In the genomic region with DNA sequence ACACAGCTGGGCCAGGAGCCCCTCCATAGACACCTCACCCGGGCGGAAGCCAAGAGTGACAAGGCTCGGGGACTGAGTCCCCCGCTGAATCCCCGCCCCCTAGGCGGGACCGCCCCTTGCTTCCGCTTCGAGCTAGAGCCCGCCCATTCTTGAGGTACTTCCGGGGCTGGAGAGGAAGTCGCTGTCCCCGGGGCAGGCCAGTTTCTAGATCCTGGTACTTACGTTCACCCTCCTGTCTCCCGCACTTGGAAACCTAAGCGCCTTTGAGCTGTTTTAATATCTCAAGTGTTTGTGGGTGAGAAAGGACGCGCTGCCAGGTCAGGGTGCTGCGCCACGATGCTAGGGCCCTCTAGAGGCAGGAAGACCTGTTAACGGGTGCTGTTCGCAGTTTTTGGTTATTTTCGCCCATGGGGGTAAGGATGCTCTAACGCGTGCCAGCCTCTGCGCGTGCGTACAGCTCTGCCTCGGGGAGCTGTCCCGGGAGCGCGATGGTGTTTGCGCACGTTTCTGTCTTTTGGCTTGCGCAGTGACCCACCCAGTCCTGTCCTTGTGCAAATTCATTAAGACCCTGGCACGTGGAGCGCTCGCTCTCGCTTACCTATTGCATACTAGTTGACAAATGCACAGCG, we compare ENCODE assay signal across 8 mouse cellular contexts. TPM values are rescaled to one million over a fixed set of nuclear protein-coding genes. Genes with fewer than 3 reads are reported as not detected.
DNase-seq lines count a peak whose midpoint lies in the region; ATAC-seq and TF ChIP-seq lines count a peak whose summit lies in the region.

Gene Abcc10 (minus strand): TSS at position 447 of the 629 bp plus-strand sequence.

- peak within 1 kb of the TSS; percentile 81 for H3K27ac ChIP-seq in ES-Bruce4 (ENCODE audit: insufficient read depth, low read length)
- H3K27ac ChIP-seq in forebrain, embryonic 13.5 days = peak within 1 kb of the TSS; percentile 97
- H3K27ac ChIP-seq in liver, postnatal 0 days (ENCODE audit: low read depth) = peak within 1 kb of the TSS; percentile 81
- peak within 1 kb of the TSS; percentile 82 for H3K27ac ChIP-seq in neural tube, embryonic 14.5 days (ENCODE audit: low read depth, low read length)

- peak; percentile 97 to 98 for DNase-seq in heart, postnatal 10 days
- peak; percentile 97 for DNase-seq in large intestine, adult 2 months (ENCODE audit: low read depth, low spot score)
- DNase-seq in liver, postnatal 0 days = peak; percentile 98
- peak; percentile 96 for DNase-seq in testis, postnatal 10 days (ENCODE audit: low spot score)

- H3K9me3 ChIP-seq in ES-Bruce4 (replicated peaks; ENCODE audit: control insufficient read depth, insufficient read depth, low read length, poor library complexity, severe bottlenecking) = no peaks in the 10 kb centered on the region
- H3K9me3 ChIP-seq in forebrain, embryonic 13.5 days (replicated peaks) = no peaks in the 10 kb centered on the region
- no peaks in the 10 kb centered on the region for H3K9me3 ChIP-seq in liver, postnatal 0 days (ENCODE audit: low read length)
- no peaks in the 10 kb centered on the region for H3K9me3 ChIP-seq in neural tube, embryonic 14.5 days (ENCODE audit: control insufficient read depth, low read length)

- peak; percentile 99 for ATAC-seq in cerebellum, adult (ENCODE audit: insufficient number of reproducible peaks, low FRiP score, low TSS enrichment)
- ATAC-seq in forebrain, embryonic 13.5 days = peak; percentile 99
- ATAC-seq in liver, postnatal 0 days = peak; percentile 99
- peak; percentile 99 for ATAC-seq in neural tube, embryonic 14.5 days (ENCODE audit: low read depth)

- TF ChIP-seq EP300 in ES-Bruce4 (IDR thresholded peaks at IDR 0.05; ENCODE audit: insufficient read depth, low read depth, low read length) = 0 out of 2 replicates have a peak, but pooled peaks have one; percentile 6
- peak; percentile 45; the same call in 1 of the 2 replicates for TF ChIP-seq EP300 in liver, postnatal 0 days (IDR thresholded peaks at IDR 0.05; ENCODE audit: low read depth)

- intact Hi-C loops in heart, postnatal 10 days (cut with DNase I) = loop anchor here (2.0 kb wide), 1 partner anchor 55 kb away; the partner anchor contains the start of gene Zfp318

- H3K4me2 ChIP-seq in forebrain, embryonic 13.5 days = peak within 1 kb of the TSS; percentile 85
- peak within 1 kb of the TSS; percentile 98 for H3K4me2 ChIP-seq in liver, postnatal 0 days (ENCODE audit: low read depth, low read length)
- peak within 1 kb of the TSS; percentile 56 for H3K4me2 ChIP-seq in neural tube, embryonic 14.5 days (ENCODE audit: low read depth, low read length)

- peak; percentile 82 for TF ChIP-seq POLR2A in ES-Bruce4 (IDR thresholded peaks at IDR 0.05; ENCODE audit: insufficient read depth, low read length)

- no peaks in the 10 kb centered on the region for H3K27me3 ChIP-seq in ES-Bruce4 (ENCODE audit: control insufficient read depth, insufficient read depth, low read length, poor library complexity, severe bottlenecking)
- H3K27me3 ChIP-seq in forebrain, embryonic 13.5 days = peaks cover 2% of the 10 kb centered on the region; the same call in 1 of the 2 replicates
- H3K27me3 ChIP-seq in liver, postnatal 0 days (ENCODE audit: insufficient read depth, low read length) = no peaks in the 10 kb centered on the region
- H3K27me3 ChIP-seq in neural tube, embryonic 14.5 days (ENCODE audit: control insufficient read depth, insufficient read depth, low read length) = no peaks in the 10 kb centered on the region

- under 1% methylated on average over 36 of the region's 40 CpGs for WGBS in forebrain, embryonic 13.5 days
- WGBS in large intestine, adult 2 months = under 1% methylated on average over 40 of the region's 40 CpGs
- under 1% methylated on average over 40 of the region's 40 CpGs for WGBS in liver, postnatal 0 days (ENCODE audit: insufficient replicate concordance)
- WGBS in neural tube, embryonic 14.5 days = under 1% methylated on average over 40 of the region's 40 CpGs

- peak within 1 kb of the TSS; percentile 54 for H3K9ac ChIP-seq in ES-Bruce4 (ENCODE audit: low read depth, poor library complexity, severe bottlenecking)
- peak within 1 kb of the TSS; percentile 86 for H3K9ac ChIP-seq in forebrain, embryonic 13.5 days
- H3K9ac ChIP-seq in liver, postnatal 0 days (replicated peaks) = peak within 1 kb of the TSS; percentile 79
- peak within 1 kb of the TSS; percentile 68 for H3K9ac ChIP-seq in neural tube, embryonic 14.5 days (replicated peaks; ENCODE audit: low read depth, low read length)

- no peaks in the 10 kb centered on the region for H3K4me1 ChIP-seq in ES-Bruce4 (ENCODE audit: control insufficient read depth, insufficient read depth, low read length)
- peaks cover 10% of the 10 kb centered on the region for H3K4me1 ChIP-seq in forebrain, embryonic 13.5 days
- peaks cover 23% of the 10 kb centered on the region for H3K4me1 ChIP-seq in liver, postnatal 0 days (ENCODE audit: insufficient read depth)
- peaks cover 9% of the 10 kb centered on the region; the same call in 1 of the 2 replicates for H3K4me1 ChIP-seq in neural tube, embryonic 14.5 days (ENCODE audit: control insufficient read depth, insufficient read depth, low read length)

- peak; percentile 3 for TF ChIP-seq CTCF in ES-Bruce4 (IDR thresholded peaks at IDR 0.05; ENCODE audit: low read depth, low read length)
- peak; percentile 49 for TF ChIP-seq CTCF in liver, postnatal 0 days (IDR thresholded peaks at IDR 0.05; ENCODE audit: low read depth)

- H3K36me3 ChIP-seq in ES-Bruce4 (ENCODE audit: control insufficient read depth, insufficient read depth, low read length, poor library complexity, severe bottlenecking) = no peaks in the 10 kb centered on the region
- peaks cover 11% of the 10 kb centered on the region; the same call in 1 of the 2 replicates for H3K36me3 ChIP-seq in forebrain, embryonic 13.5 days (ENCODE audit: poor library complexity, severe bottlenecking)
- H3K36me3 ChIP-seq in liver, postnatal 0 days (replicated peaks; ENCODE audit: insufficient read depth, low read length) = no peaks in the 10 kb centered on the region
- no peaks in the 10 kb centered on the region; the same call in 1 of the 2 replicates for H3K36me3 ChIP-seq in neural tube, embryonic 14.5 days (ENCODE audit: control insufficient read depth, insufficient read depth, low read length)

- H3K4me3 ChIP-seq in ES-Bruce4 (ENCODE audit: low read depth, low read length) = peak within 1 kb of the TSS; percentile 92
- peak within 1 kb of the TSS; percentile 71 for H3K4me3 ChIP-seq in forebrain, embryonic 13.5 days
- H3K4me3 ChIP-seq in liver, postnatal 0 days (ENCODE audit: low read depth, low read length) = peak within 1 kb of the TSS; percentile 71
- H3K4me3 ChIP-seq in neural tube, embryonic 14.5 days (ENCODE audit: low read depth, low read length) = peak within 1 kb of the TSS; percentile 56

RNA-seq across cellular contexts. Expression of gene Abcc10, which starts in this region (rescaled TPM):
- 3.9 and 4.4 TPM in 2 replicates for polyA plus RNA-seq in ES-Bruce4 (2011; ENCODE audit: insufficient read depth, insufficient read length, low read depth, missing spikeins)
- polyA plus RNA-seq in forebrain, embryonic 13.5 days (2015; fragmentation: Nextera tagmentation; extraction: Ambion mirVana) = 6.3 and 6.4 TPM in 2 replicates
- 1 to 10 TPM; 5.4 to 6.1 TPM for total RNA-seq in heart, postnatal 10 days (2021)
- 13.5 and 25.8 TPM in 2 replicates for polyA plus RNA-seq in large intestine, adult 2 months (2012; rRNA removed)
- 1.5 TPM in 2 replicates for polyA plus RNA-seq in liver, postnatal 0 days (2015; fragmentation: Nextera tagmentation; extraction: Ambion mirVana)
- 9.3 and 9.9 TPM in 2 replicates for polyA plus RNA-seq in neural tube, embryonic 14.5 days (2014; fragmentation: Nextera tagmentation; extraction: Ambion mirVana)

Comparison
In these comparisons a context has a peak if more than half of its experiments do, and no peak if none do; other contexts are left out.
1. Peak in every context shown above with its lines: DNase-seq, ATAC-seq, H3K4me3 ChIP-seq and H3K27ac ChIP-seq.